Mouse (Mus musculus) 3T3-L1 (cell line): ENCODE results near the gene Plch1.

Experiments used
- DNase-seq: peaks from one replicate; pipeline ENCODE4 v3.0.0-alpha.2; 2015; ENCODE audit warnings: low read depth, low spot score

The Plch1 gene

DNA sequence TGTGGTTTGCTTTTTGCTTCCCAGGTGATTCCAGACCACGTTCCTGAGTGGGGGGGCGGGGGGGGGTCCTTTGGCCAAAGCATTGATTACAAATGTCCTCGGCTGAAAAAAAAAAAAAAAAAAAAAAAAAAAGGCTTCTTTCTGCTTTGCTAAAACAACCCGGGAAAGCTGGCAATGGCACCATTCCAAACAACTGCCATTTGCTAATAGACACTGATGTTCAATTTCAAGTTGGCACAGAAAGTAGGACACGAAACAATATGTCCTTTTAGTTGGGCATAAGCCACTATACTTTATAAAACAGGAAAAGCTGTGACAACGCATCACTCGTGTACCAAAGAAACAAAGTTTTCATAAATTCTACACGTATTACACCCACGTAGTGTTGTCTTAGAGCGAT lies 36.6 kb downstream of the Plch1 start:
- no peak for DNase-seq

GRCm38 (mm10) chr3:63852828-63853227 lies 46.4 kb downstream of the Plch1 start:
- DNase-seq: no peak

- DNase-seq: no peak
Observed at GRCm38 (mm10) chr3:63851125-63851698, 48.1 kb downstream of the Plch1 start.

DNA sequence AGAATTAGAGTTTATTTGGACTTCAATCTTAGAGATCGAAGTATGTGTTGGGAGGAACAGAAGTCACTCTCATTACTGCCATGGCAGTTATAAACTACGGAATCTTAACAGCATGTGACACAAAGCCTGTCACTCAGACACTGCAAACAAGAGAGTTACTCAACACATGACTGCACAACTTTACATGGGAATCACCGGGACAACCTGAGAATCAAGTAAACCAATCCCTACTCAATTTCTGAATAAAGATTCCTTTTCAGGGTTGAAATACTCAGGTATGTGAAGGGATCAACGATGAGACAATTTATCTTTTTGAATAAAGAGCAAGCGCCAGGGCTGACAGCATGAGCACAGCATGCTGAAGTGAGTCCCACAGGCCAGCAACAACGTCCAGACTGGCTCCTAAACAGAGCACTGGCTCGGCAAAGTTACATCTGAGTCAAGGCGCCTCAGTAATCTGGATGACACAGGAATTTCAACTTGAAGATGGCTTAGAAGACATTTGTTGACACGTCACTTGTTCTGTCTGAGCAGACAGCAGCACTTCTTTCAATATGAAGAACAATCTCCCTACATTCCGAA lies 49.4 kb downstream of the Plch1 start:
- no peak for DNase-seq

DNA sequence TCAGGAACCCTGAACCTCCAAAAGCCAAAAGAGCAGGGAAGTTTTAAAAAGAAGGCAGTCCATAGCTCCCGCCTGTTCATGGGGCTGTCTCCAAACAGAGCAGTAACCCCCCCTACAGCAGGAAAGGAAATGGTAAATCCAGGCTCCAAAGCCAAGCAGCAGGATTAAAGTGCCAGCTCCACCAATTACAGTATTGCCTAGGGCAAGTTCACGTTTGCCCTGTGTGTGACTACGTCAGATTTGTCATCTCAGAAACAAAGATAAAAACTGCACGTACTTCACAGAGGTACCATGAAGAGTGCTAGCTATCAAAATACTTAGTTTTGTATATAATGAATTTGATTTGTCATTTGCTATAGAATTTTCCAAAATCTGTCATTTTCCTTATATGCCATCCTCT lies 55.1 kb downstream of the Plch1 start:
- DNase-seq: no peak

GRCm38 (mm10) chr3:63842436-63842835 lies 56.8 kb downstream of the Plch1 start:
- no peak for DNase-seq

- no peak for DNase-seq
Observed at GRCm38 (mm10) chr3:63837750-63838149, 61.5 kb downstream of the Plch1 start.

- DNase-seq: no peak
Observed at GRCm38 (mm10) chr3:63836937-63837632, 62.2 kb downstream of the Plch1 start.

DNA sequence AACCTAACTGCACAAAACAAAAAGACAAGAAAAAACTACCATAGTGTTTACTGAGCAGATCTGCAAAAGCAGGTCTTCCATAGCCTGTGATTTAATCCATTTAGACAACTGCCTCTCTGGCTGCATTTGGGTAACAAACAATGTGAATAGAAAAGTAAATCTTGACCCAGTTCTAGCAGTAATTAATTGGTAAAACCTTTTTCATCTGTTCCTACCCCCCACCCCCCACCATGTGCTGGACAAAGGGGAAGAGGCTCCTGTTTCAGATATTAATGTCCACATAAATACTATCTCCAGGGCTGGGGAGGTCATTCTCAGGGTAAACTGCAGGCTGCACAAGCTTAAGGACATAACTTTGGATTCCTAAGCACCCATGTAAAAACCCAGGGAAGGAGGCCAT lies 63.5 kb downstream of the Plch1 start:
- no peak for DNase-seq

DNA sequence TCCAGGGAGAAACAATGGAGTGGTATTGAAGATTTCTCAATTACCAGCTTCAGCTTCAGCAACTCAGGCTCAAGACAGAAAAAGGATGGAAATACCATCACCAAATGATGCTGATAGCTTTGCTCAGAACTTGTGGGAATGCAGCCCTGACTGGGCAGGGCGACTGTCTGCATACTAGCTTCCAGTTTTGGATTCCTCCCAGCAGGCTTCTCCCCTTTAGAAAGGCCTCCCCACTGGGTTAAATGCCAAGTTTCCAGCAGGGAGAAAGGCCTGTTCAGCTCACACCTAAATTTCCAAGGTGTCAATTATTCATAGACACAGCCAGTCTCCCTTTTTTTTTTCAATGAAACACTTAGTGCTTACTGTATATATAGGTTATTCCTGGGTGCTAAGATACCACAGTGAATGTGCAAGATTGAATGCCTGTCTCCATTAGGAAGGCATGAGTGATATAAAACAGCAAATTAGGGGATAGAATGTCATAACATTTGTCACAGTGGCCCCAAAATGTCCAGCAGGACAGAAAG lies 75.3 kb downstream of the Plch1 start:
- DNase-seq: peak; percentile 6

- DNase-seq: peak; percentile 31
Observed at GRCm38 (mm10) chr3:63822631-63823030, 76.6 kb downstream of the Plch1 start.

- no peak for DNase-seq
Observed at GRCm38 (mm10) chr3:63815131-63815530, 84.1 kb downstream of the Plch1 start.

DNA sequence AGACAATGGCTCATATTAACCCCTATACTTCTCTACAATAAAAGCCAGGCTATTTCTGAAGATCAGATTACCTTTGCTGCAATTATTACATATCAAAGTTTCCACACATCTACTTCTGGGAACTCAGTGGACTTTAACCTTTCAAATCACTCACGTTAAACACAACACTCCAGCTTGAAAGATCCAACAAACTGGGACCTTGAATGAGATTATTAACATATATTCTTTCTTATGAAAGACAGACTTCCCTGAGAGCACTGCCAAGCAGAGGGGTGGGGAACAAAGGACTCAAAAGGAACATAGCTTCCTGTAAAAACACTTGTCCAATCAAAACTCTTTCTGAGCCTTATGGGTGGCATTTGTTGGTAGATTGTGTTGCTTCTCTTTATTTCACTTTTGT lies 85.1 kb downstream of the Plch1 start:
- no peak for DNase-seq

GRCm38 (mm10) chr3:63806906-63807305 lies 92.4 kb downstream of the Plch1 start:
- DNase-seq: no peak

DNA sequence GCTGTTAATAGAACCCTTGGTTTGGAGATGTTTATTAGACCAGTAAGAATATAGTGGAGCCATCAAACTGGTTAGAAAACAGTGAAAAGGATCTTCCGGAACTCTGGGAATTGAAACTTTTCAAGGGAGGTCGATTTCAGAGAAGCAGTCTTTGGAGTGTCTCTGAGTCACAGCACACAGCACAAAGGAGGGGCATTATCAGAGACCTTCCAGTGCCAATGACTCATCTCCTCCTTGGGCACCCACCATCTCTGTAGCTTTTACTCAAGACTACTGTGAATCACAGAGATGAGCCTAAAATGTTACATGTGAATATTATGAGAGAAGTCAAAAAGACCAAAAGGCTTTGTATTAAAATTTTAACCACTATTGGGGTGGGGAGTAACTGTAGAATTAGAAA lies 93.8 kb downstream of the Plch1 start:
- DNase-seq: peak; percentile 30

- DNase-seq: no peak
Observed at GRCm38 (mm10) chr3:63800685-63801084, 98.6 kb downstream of the Plch1 start.

- DNase-seq: no peak
Observed at GRCm38 (mm10) chr3:63786805-63787365, 112.4 kb downstream of the Plch1 start.

GRCm38 (mm10) chr3:63772617-63773305 lies 126.5 kb downstream of the Plch1 start:
- DNase-seq: no peak

- no peak for DNase-seq
Observed at GRCm38 (mm10) chr3:63760821-63761220, 138.5 kb downstream of the Plch1 start.

DNA sequence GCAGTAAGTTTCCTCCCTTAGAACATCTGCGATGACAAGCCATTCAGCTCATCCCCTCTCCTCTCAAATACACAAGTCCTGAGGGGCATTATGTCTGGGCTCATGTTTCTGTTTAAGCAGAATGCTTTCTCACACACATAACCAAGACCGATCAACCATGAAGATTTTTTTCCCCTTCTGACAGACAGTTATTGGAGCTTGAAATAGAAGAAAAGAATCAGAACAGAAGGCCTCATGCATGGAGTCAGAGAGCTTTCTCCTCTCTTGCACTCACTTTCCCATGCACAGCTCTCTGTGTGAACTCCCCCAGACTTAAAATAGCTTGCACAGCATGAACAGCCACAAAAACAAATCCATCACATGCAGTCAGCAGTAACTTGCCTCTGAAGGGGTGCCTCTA lies 159.2 kb downstream of the Plch1 start:
- no peak for DNase-seq

DNA sequence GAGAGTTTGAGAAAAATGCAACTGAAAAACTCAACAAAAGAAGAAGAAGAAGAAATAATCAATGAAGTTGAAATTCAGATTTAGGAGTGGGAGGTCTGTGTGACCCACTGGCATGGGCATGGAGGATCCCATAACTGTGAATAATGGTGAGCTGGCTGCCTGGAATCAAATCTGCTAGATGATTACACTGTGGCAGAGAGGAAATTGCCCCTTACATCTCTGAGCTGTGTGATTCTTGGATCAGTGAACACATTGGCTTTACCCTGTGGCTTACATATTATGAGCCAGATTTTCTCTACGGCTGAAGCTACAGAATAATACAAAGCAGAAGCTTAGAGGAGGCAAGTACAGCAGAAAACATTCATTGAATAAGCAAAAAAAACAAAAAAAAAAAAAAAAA lies 170.9 kb downstream of the Plch1 start:
- no peak for DNase-seq
